Mouse (Mus musculus) liver, postnatal 0 days (tissue): ENCODE results near the gene Mmp25. TPM values are rescaled to one million over a fixed set of nuclear protein-coding genes. Genes with fewer than 3 reads are reported as not detected.

Experiments used
- ATAC-seq: fragments of 200-750 bp; cut with Nextera tagmentation; 2 replicates; pipeline ENCODE4 v1.8.0; 2017; ENCODE audit warnings: mild to moderate bottlenecking, moderate library complexity
- DNase-seq: peaks from one replicate; pipeline ENCODE4 v3.0.0-alpha.2; 2016
- H3K27ac ChIP-seq: fragments of 300-500 bp; sonication (generic); 2 replicates; pipeline ENCODE4 v1.5.1; 2014; ENCODE audit warnings: antibody characterized with exemption, moderate library complexity, mild to moderate bottlenecking, low read depth
- H3K27me3 ChIP-seq: fragments of 300-500 bp; sonication (generic); 2 replicates; pipeline ENCODE4 v1.6.1; 2014; ENCODE audit warnings: low read length, control low read depth, mixed read lengths; ENCODE audit not compliant: insufficient read depth
- H3K36me3 ChIP-seq: fragments of 300-500 bp; sonication (generic); replicated peaks from 2 replicates; pipeline ENCODE4 v1.6.1; 2014; ENCODE audit warnings: mild to moderate bottlenecking, control low read depth, low read length, moderate library complexity, mixed read lengths; ENCODE audit not compliant: insufficient read depth
- H3K4me1 ChIP-seq: fragments of 300-500 bp; sonication (generic); 2 replicates; pipeline ENCODE4 v1.6.1; 2014; ENCODE audit warnings: antibody characterized with exemption, mild to moderate bottlenecking, control low read depth; ENCODE audit not compliant: insufficient read depth
- H3K4me2 ChIP-seq: fragments of 300-500 bp; sonication (generic); 2 replicates; pipeline ENCODE4 v1.6.1; 2014; ENCODE audit warnings: low read depth, mild to moderate bottlenecking, low read length, moderate library complexity, mixed read lengths
- H3K4me3 ChIP-seq: fragments of 300-500 bp; sonication (generic); 2 replicates; pipeline ENCODE4 v1.5.1; 2014; ENCODE audit warnings: low read depth, low read length
- H3K9ac ChIP-seq: fragments of 300-500 bp; sonication (generic); replicated peaks from 2 replicates; pipeline ENCODE4 v1.6.1; 2014; ENCODE audit warnings: mild to moderate bottlenecking, moderate library complexity
- H3K9me3 ChIP-seq: fragments of 300-500 bp; sonication (generic); 2 replicates; pipeline ENCODE4 v1.6.1; 2016; ENCODE audit warnings: mild to moderate bottlenecking, control low read depth, low read length, mixed read lengths
- CTCF ChIP-seq: sonication (generic); IDR thresholded peaks from 2 replicates; pipeline ENCODE4 v1.5.1; 2016; ENCODE audit warnings: antibody characterized with exemption, low read depth
- EP300 ChIP-seq: IDR thresholded peaks from 2 replicates; pipeline ENCODE4 v1.6.1; 2016; ENCODE audit warnings: antibody characterized with exemption, low read depth, mild to moderate bottlenecking
- WGBS: fragments of 180-500 bp; shearing (Covaris S2); extraction: QIAGEN DNeasy Blood & Tissue Kit; methylation state at CpG from one replicate; pipeline ENCODE4 v1.1.7; 2014; ENCODE audit not compliant: insufficient replicate concordance; 5-methylcytosine and 5-hydroxymethylcytosine counted together
- polyA plus RNA-seq: library from polyadenylated mRNA; unstranded; fragments of >200 nt; fragmentation: Nextera tagmentation; extraction: Ambion mirVana; gene quantifications from 2 replicates; pipeline ENCODE4 v1.2.1, GENCODE M21; 2015

Gene Mmp25
- polyA plus RNA-seq, 1 experiment from 2014 or later = 0.67 TPM

- Histone ChIP-seq H3K9ac (no peak overlapping the region), H3K27me3 (peaks cover 67% of the 10 kb centered on the region), H3K4me3 (no peak overlapping the region), H3K27ac (no peak overlapping the region), H3K4me2 (no peak overlapping the region), H3K36me3 (no peaks in the 10 kb centered on the region), H3K9me3 (no peaks in the 10 kb centered on the region), H3K4me1 (peaks cover 18% of the 10 kb centered on the region)
- ATAC-seq (peak; percentile 51), DNase-seq (peak; percentile 66)
- WGBS = 64% methylated on average over 10 of the region's 10 CpGs
- TF ChIP-seq CTCF (no peak), EP300 (no peak)
Observed at GRCm38 (mm10) chr17:23681086-23681485, 36.0 kb upstream of the Mmp25 start.

- Histone ChIP-seq H3K36me3 (no peaks in the 10 kb centered on the region), H3K4me3 (no peak overlapping the region)
- ATAC-seq = no peak
Observed at GRCm38 (mm10) chr17:23680336-23680735, 35.3 kb upstream of the Mmp25 start.

GRCm38 (mm10) chr17:23679127-23679835 lies 34.2 kb upstream of the Mmp25 start, which contains the start of gene Cldn6:
TSS of gene Cldn6 (plus strand) at chr17:23679249.
- 0 out of 2 replicates have a peak within 1 kb of the TSS, but pooled peaks have one; percentile 10 for H3K4me3 ChIP-seq
- H3K9ac ChIP-seq = peak within 1 kb of the TSS; percentile 26; the same call in 1 of the 2 replicates
- no peaks in the 10 kb centered on the region for H3K9me3 ChIP-seq
- 6% methylated on average over 38 of the region's 38 CpGs for WGBS
- peaks cover 64% of the 10 kb centered on the region for H3K27me3 ChIP-seq
- H3K27ac ChIP-seq = no peak within 1 kb of the TSS
- H3K36me3 ChIP-seq = no peaks in the 10 kb centered on the region
- DNase-seq (no peak), ATAC-seq (no peak)
- H3K4me1 ChIP-seq = peaks cover 28% of the 10 kb centered on the region
- no peak for TF ChIP-seq CTCF
- no peak for TF ChIP-seq EP300
- peak within 1 kb of the TSS; percentile 22; the same call in 1 of the 2 replicates for H3K4me2 ChIP-seq

More at GRCm38 (mm10) chr17:23680336-23680735, 35.3 kb upstream of the Mmp25 start:
- H3K9ac ChIP-seq = no peak overlapping the region
- H3K27ac ChIP-seq = no peak overlapping the region
- H3K4me1 ChIP-seq = peaks cover 23% of the 10 kb centered on the region
- H3K4me2 ChIP-seq = no peak overlapping the region
- TF ChIP-seq CTCF (no peak), EP300 (no peak)
- DNase-seq = no peak
- peaks cover 67% of the 10 kb centered on the region for H3K27me3 ChIP-seq
- no peaks in the 10 kb centered on the region for H3K9me3 ChIP-seq
- 53% methylated on average over 9 of the region's 9 CpGs for WGBS

GRCm38 (mm10) chr17:23677236-23677679 lies 32.2 kb upstream of the Mmp25 start, which contains the start of gene Tnfrsf12a:
TSS of gene Tnfrsf12a (minus strand) at chr17:23677468.
- peak within 1 kb of the TSS; percentile 57 for H3K4me3 ChIP-seq
- H3K27me3 ChIP-seq = peaks cover 44% of the 10 kb centered on the region
- no peaks in the 10 kb centered on the region for H3K9me3 ChIP-seq
- ATAC-seq (peak; percentile 40), DNase-seq (peak; percentile 87)
- peak within 1 kb of the TSS; percentile 94 for H3K4me2 ChIP-seq
- H3K36me3 ChIP-seq = no peaks in the 10 kb centered on the region
- peak within 1 kb of the TSS; percentile 66 for H3K9ac ChIP-seq
- TF ChIP-seq EP300 = no peak
- no peak for TF ChIP-seq CTCF
- H3K27ac ChIP-seq = peak within 1 kb of the TSS; percentile 77
- H3K4me1 ChIP-seq = peaks cover 37% of the 10 kb centered on the region
- under 1% methylated on average over 34 of the region's 34 CpGs for WGBS

- Histone ChIP-seq H3K27me3 (peaks cover 38% of the 10 kb centered on the region), H3K27ac (peak overlapping the region; percentile 77), H3K4me1 (peaks cover 37% of the 10 kb centered on the region), H3K9me3 (no peaks in the 10 kb centered on the region), H3K4me2 (peak overlapping the region; percentile 94), H3K9ac (peak overlapping the region; percentile 66), H3K4me3 (peak overlapping the region; percentile 57), H3K36me3 (no peaks in the 10 kb centered on the region)
- TF ChIP-seq EP300 (no peak), CTCF (no peak)
- WGBS = 2% methylated on average over 28 of the region's 37 CpGs
- peak; percentile 34 for ATAC-seq
- peak; percentile 68 for DNase-seq
Observed at GRCm38 (mm10) chr17:23676473-23677031, 31.5 kb upstream of the Mmp25 start.

GRCm38 (mm10) chr17:23675564-23676281 lies 30.6 kb upstream of the Mmp25 start:
- WGBS = 17% methylated on average over 15 of the region's 15 CpGs
- 0 out of 2 replicates have a peak, but pooled peaks cover under 1% of the 10 kb centered on the region for H3K36me3 ChIP-seq
- H3K4me3 ChIP-seq = peak overlapping the region; percentile 57
- peaks cover 37% of the 10 kb centered on the region for H3K4me1 ChIP-seq
- H3K27ac ChIP-seq = 0 out of 2 replicates have a peak overlapping the region, but pooled peaks have one; percentile 11
- peak overlapping the region; percentile 94 for H3K4me2 ChIP-seq
- TF ChIP-seq CTCF (0 out of 2 replicates have a peak, but pooled peaks have one; percentile 15), EP300 (no peak)
- DNase-seq (peak; percentile 43), ATAC-seq (no peak)
- peaks cover 29% of the 10 kb centered on the region for H3K27me3 ChIP-seq
- peak overlapping the region; percentile 66; the same call in 1 of the 2 replicates for H3K9ac ChIP-seq
- H3K9me3 ChIP-seq = no peaks in the 10 kb centered on the region
